Mouse (Mus musculus) cerebral cortex, adult 2 months (tissue): ENCODE data around the gene Smok2a.

Experiments used
- WGBS: fragments of 180-500 bp; shearing (Covaris S2); methylation state at CpG from one replicate; pipeline ENCODE4 v1.1.7; 2018; 5-methylcytosine and 5-hydroxymethylcytosine counted together

Smok2a gene

DNA sequence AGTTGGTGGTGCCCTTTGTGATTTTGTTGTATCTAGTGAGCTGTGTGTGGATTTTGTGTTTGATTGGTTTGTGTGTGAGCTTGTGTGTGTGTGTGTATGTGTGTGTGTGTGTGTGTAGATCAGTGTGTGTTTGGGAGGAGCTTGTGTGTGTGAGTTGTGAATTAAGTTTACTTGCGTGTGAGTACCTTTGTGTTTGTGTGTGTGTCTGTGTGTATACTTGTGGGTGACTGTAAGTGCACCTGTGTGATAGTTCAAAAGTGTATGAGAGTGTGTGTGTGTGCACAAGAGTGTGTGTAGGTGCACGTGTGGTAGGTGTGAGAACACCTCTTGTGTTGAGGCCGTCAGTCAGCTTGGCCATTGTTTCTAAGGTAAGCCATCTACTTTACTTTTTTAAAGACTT lies at the start of gene Smok2a:
TSS of gene Smok2a (plus strand) at position 301 of the 400 bp plus-strand sequence.
- 86% methylated on average over 3 of the region's 3 CpGs for WGBS

DNA sequence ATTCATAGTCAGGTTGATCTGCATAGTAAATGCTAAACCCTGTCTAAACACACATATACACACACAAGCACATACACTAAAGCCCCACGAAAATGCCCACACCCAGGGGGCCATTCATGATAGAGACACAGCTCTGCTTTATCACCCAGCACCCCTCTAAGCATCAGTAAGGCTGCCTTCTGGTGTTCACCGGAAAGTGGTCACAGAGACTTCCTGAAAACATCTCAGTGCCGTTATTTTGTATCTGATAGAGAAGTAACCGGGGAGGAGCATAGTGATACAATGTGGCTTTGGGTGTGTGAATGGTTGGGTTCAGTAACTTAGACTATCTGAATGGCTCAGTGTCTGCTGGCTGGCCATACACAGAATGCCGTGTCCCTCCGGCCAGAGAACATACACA lies 47.4 kb upstream of the Smok2a start:
- 79% methylated on average over 6 of the region's 6 CpGs for WGBS

DNA sequence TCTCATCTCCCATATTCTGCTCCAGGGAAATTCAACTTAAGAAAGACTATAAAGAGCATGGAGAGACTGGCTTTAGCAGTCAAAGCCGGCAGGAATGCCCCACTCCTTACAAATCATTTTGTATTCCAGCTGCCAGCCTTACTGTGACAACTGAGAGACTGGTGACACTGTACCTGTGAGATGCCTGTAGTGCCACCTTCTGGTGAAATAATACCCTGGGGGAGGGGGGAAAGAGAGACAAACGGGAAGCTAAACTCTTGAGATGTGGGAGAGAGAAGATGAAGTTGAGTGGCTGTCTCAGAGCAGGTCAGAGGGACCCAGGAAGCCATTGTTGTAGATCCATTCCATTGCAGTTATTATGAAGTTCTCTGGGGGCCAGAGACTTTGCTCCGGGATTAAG lies 47.0 kb upstream of the Smok2a start:
- 67% methylated on average over 3 of the region's 3 CpGs for WGBS

DNA sequence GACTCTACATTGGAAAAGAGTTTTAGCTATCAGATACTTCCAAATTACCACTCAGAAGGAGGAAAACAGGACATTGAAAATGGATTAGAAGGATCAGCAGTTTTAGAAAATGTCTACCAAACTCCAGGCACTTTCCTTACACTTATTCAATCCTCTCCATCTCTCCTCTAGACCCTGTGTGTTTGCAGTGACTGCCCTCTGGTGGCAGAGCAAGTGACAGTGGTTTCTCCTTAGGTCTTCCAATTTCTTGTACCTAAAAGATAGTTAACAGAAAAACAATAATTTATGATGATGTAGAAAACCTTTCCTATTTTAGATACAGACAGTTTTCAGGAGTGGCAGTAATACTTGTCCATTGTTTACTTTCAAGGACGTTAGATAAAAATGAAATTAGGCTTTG lies 45.4 kb upstream of the Smok2a start:
- 45% methylated on average over 1 of the region's 1 CpGs for WGBS

DNA sequence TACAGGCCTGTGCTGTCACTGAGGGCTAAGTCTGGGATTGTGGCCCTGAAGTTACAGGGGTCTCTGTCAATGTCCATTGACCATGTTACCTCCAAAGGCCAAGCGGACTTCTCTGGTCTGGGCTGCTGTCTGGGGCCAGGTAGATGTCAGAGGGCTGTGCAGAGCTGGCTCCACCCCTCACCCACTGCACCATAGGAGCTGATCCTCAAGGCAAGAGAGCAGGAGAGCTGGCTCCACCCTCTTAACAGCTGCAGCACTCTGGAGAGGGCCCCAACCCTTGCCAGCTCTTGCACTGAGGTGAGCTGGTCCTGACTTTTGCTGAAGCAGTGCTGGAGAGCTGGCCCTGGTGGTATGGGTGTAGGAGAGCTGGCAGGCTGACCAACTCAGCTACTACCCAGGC lies 43.2 kb upstream of the Smok2a start:
- WGBS: 64% methylated on average over 1 of the region's 1 CpGs

DNA sequence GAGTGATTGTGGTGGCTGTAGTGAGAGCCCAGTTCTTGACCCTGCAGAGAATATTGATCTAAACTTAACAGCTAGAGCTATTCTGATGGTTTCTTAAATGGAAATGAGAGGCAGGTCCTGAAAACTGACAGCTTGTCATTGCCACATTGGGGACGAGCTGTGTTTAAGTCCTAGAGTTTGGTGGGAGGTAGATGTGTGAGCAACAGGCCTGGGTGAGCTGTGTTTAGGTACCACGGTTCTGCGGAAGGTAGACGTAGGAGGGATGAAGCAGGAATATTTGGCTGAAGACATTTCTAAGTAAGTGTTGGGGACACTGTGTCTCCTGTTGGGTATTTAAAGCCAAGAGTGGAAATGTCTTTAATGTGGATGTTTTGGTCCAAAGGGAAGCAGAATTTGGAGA lies 42.0 kb upstream of the Smok2a start:
- WGBS: 82% methylated on average over 4 of the region's 4 CpGs

DNA sequence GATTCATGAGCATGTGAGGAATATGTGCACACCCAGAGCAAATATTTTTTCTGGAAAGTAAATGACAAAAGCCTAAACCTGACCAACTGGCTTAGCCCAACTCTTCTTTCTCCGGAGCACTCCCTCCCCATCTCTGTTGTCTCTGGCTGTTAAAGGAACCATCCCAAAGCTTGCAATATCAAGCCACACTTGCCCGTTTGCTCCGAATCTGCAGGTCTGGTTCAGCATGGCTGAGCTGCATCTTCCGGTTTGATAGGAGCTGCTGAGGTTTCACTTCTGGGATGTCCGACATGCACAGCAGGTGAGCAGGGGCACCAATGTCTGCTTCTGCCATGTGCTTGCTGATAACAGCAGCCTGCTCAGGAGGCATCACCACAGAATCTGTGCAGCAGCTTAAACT lies 40.5 kb upstream of the Smok2a start:
- WGBS: 91% methylated on average over 5 of the region's 5 CpGs

DNA sequence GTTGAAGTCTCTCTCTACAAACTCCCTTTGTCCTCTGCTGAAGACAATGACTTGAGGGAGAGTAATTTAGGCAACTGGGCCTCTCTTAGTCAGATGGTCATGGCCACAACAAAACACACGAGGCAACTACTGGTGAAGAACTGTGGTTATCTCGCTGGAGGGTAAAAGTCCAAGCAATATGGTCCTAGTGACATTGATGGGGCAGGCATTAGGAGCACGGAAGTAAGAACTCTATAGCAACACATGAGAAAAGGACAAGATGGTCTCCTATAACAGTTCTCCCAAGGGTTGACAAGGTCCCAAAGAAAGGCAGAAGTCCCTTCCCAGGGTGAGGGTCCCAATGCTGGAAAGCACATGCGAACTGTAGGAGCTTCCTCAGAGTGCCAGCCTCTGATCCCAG lies 38.3 kb upstream of the Smok2a start:
- 71% methylated on average over 3 of the region's 4 CpGs for WGBS

DNA sequence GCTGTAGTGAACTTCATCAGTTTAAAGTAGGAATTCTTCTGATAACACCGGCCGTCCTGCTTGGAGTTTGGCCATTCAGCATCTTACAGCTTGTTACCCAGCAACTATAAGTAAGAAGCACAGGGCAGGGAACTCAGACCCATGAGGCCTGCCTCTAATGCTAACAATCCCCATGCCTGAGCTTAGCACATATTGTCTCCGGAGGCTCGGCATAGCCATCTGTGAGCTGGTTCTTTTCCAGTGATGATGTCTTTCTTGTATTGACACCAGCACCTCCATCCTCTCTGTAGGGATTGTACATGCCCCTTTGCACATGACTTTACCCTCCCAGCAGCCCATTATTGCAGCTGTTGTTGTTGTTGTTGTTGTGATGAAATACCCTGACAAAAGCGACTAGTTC lies 36.5 kb upstream of the Smok2a start:
- 88% methylated on average over 5 of the region's 5 CpGs for WGBS

DNA sequence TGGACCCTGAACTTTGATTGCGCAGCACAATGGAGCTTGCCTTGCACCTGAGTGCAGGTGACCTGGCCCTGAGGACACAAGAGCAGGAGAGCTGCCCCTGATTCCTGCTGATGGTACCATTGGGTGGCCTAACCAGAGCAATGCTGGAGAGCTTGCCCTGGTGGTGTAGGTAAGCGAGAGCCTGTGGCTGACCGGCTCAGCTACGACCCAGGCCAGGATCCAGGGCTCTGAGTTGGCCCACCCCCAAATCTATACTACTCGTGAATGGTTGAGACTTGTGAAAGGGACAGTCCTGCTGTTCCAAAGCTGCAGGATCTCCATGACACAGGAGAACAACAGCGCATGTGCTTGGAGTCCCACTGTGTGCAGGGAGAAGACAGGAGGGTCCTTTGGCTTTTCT lies 34.4 kb upstream of the Smok2a start:
- 82% methylated on average over 6 of the region's 6 CpGs for WGBS

DNA sequence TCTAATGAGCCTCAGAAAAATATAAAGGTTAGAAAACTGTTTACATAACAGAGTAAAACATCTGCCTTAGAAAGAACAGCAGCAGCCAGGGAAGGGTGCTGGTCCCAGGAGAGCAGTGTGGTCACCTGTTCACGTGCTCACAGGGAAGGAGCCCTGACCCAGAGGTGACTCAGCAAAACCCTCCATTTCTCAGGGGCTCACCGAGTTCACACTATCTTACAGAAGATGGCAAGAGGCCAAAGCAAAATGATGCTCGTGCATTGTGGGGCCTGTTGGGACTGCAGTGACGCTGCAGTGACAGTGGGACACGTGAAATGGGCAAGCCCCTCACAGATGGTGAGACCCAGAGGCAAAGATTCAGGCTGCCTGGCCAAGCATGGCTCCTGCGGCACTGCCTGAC lies 33.4 kb upstream of the Smok2a start:
- 60% methylated on average over 6 of the region's 6 CpGs for whole genome bisulfite sequencing

DNA sequence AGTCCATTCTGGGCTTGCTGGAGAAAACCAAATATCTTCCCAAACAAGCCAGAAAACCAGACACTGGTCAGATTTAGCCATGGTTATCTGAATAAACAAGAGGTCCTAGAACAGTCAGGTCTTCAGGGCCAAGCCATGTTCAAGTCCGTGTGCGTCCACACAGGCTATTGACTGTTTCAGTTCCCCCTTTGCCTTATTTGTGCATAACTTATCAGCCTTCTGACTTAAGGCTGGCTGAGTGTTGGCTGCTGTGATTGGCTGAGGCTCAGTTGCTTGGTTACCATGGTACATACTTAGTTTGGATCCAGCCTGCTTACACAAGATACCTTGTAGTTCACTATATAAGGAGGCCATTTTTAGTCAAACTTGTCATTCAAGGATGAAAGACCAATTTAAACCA lies 32.1 kb upstream of the Smok2a start:
- WGBS: 92% methylated on average over 2 of the region's 2 CpGs

DNA sequence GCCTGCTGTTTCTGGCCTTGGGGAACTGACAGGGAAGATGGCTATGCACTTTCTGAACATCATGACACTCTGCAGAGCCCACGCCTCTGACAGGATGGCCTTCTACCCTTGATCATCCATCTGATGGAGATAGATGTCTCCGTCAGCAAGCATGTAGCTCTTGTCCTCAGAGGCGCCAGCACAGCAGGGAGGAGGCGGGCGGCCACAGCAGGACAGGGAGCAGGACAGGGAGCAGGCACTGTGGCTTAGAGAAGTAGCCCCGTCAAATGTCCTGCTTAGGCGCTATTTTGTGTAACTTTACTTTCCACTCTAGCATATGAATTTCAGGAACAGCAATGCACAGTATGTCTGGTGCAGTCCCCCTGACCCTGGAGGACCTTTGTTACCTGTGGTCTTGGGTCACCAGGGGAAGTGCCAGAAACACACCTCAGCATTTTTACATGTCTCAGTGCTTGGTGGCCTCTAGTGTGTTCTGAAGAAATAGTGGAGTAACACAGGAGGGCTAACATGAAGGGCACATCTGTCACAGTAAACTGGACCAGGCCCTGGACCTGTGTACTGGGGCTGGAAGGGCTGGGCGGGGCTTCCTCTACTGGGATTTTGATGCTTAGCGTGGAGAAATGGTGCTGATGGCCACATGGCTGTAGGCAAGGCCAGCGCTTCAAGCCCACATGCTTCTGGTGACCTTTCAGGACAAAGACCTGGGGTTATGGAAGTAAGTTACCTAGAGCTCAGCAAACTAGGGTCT lies 30.0 kb upstream of the Smok2a start:
- 87% methylated on average over 10 of the region's 10 CpGs for WGBS

DNA sequence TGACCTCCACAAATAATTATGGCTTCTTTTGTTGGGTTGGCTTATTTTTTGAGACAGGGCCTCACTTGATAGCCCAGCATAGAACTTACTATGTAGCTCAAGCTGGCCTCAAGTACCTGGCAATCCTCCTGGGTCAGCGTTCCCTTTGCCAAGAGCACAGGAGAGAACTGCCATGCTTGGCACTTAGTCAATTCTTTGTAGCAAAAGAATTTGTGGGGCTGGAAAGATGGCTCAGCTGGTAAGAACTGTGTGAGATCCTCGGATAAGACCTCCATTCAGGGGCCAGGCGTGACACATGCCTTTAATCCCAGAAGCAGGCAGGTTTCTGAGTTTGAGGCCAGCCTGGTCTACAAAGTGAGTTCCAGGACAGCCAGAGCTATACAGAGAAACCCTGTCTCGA lies 24.5 kb upstream of the Smok2a start:
- 67% methylated on average over 4 of the region's 4 CpGs for WGBS

DNA sequence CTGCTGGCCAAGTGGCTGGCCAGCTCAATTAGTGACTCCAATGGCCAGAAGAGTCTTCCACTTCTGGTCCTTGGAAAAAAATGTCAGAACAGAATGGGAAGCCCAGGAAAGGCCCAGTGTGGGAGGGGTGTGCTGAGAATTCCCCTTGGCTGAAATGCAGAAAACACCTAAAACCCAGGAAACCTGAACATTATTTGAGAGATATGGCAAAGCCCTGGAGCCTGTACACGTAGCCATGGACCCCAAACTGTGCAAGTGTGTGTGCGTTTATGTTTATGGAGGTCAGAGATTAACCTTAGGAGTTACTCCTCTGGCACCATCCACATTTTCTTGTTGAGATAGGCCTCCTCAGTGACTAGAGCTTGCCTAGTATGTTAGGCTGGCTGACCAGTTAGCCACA lies 22.2 kb upstream of the Smok2a start:
- 85% methylated on average over 2 of the region's 2 CpGs for WGBS

DNA sequence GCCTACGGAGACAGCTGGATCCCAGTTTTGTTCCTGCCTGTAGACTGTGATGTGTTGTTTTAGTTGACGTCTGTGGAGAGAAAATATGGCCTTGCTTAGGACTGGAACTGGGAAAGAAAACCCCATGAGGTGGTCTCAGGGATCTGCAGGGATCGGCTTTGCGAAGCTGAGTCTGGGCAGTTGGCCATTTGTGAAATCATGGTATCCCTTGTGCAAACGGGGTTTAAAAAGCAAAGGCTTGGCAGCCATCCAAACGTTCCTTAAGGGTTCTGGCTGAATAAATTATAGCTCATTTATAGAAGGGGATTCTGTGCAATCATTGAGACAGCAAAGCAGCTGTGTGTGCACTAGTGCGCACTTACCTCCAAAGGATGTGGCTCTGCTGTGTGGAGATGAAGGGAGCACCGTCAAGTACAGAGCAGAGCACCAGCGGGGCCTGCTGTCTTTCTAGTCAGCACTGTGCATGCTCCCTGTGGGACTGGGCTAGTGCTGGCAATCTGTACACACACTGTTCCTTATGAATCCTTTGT lies 21.0 kb upstream of the Smok2a start:
- 58% methylated on average over 8 of the region's 9 CpGs for WGBS

DNA sequence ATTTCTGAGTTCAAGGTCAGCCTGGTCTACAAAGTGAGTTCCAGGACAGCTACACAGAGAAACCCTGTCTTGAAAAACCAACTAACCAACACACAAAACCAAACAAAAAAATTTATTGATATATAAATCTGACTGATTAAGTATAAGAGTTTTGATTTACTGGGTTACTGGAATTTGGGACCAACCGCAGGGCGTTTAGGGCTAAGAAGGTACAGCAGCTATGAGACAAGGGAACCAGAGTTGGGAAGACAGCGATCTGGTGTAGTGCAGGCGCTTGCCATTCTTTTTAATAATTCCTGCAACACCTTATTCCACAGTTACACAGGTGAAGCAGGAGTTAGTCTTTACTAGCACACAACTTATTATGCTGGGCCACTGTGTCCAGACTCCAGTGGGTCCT lies 19.4 kb upstream of the Smok2a start:
- WGBS: 91% methylated on average over 4 of the region's 4 CpGs

DNA sequence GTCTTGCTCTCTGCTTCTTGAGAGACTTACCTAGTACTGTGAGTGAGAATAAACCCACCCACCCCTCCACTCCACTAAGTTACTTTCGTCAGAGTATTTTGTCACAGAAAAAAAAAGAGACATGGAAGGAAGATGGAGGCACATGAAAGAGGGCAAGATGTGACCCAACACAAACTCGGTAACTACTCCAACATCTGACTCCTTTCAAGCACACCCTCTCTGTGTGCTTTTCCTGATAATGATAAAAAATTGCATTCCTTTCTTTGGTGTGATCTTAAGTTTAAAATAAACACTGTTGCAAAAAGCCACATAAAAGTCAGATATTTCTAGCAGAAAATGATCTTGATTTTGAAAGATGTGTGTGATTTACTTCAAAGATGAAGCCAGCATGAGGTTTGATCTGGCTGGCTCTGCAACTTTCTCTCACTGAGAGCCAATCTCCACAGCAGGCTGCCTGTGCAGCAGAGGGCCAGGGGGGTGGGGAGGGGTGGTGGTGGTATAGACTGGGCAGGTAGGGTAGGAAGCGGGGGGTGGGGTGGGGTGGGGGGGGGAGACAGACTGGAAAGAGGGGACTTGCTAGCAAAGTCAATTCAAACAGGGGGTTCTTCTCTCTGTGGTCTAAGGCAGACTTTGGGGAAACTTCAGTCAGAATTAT lies 18.4 kb upstream of the Smok2a start:
- WGBS: 77% methylated on average over 2 of the region's 3 CpGs

DNA sequence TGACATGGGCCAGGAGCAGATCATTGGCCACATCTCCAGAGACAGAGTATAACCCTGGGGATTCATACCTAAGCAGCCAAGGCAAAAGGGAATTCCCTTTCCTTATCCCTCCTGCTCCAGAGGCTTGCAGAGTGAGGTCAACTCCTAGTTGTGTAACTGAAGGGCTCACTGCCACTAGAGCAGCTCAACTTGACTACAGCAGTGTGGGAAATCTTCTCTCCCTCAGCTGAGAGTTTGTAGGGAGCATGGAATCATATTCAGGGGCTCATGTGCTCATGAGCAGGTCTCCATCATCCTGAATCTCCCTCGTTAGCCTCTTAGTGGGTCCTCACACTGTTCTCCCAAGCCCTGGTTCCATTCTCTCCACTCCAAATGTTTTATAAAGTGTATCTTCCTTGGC lies 15.7 kb upstream of the Smok2a start:
- 71% methylated on average over 1 of the region's 1 CpGs for WGBS

DNA sequence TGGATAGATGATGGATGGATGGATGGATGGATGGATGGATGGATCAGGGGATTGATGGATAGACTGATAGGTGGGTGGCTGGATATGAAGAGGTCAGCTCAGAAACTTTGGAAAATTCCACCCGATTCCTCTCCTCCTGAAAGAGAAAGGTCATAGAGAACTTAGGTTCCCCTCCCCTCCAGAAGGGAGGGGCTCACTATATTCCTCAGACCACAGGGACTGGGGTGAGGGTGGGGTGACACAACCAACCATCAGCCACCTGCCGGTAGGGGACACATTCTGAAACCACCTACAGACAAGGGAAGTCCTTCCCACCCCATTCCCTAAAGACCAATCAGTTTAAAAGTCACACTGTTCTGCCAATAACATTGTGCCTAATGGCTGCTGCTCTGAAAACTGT lies 14.5 kb upstream of the Smok2a start:
- WGBS: 86% methylated on average over 2 of the region's 2 CpGs

DNA sequence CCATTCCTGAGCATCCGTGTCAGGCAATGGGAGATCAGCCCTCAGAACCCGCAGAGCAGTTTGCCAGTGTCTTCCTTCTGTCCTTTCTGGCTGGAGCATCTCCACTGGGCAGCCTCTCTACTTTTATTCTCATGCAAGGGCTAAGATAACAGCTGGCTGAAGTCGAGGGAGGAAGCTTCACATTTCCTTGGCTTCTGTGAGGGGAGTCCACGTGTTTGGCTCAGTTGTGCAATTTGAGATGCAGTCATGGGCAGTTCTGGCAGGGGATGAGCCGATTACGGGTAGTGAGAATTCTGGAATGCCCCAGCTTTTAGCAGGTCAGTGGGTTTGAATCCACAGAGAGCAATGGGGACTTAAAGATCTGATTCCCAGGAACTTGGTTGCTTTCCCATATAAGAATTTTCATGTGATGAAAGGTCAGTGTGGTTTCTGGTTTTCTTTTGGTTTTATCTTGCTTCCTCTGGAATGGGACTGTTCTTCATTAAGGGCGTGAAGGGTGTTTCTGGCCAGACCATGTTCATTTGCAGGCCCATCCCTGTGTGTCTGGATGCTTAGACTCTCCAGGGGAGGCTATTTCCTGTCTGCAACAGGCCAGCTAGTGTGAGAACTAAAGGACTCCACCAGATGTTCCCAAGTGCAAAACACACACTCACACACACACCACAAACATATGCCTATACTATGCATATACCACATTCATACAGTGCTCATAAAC lies 8.7 kb upstream of the Smok2a start:
- 70% methylated on average over 7 of the region's 7 CpGs for WGBS

DNA sequence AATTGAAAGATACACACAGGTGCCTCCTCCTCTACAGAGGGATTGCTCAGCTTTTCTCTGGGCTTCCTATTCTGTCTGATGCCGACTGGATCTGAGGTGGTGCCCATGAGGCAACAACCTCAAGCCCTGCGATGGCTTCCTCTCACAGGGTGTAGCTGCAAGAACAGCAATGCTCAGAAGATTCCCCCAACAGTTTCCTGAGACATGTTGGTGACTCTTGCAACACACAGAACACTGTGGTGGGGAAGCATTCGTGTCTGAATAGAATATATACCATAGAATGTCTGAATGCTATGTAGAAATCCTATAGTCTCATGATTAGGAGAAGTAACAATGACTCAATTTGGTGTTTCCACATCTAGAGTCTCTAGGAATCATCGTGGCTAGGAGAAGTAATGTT lies 6.8 kb upstream of the Smok2a start:
- 62% methylated on average over 4 of the region's 4 CpGs for WGBS

DNA sequence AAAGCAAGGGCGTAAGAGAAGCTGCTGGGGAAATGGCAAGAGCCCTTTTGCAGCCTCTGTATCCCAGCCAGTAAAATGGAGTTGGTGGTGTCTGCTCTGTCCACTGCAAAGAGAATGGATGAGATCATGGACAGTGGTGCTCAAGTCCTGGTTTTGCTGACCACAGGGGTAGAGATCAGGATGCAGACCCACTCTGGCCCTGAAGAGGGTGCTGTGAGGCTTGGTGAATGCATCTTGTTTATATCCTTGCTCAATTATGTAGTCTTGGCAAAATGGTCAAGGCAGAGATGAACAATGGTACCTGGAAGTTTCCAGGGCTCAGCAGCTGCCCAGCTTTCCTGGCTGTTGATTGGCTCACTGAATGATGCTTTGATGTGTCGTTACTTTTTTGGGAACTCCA lies 5.4 kb upstream of the Smok2a start:
- WGBS: 81% methylated on average over 2 of the region's 2 CpGs
